Mouse (Mus musculus) forebrain, embryonic 15.5 days (tissue): ENCODE measurements around the gene Tnr. TPM values are rescaled to one million over a fixed set of nuclear protein-coding genes. Genes with fewer than 3 reads are reported as not detected.

Experiments used
- ATAC-seq: fragments of 200-750 bp; cut with Nextera tagmentation; replicated peaks from 2 replicates; pipeline ENCODE4 v1.8.0; 2017; ENCODE audit warnings: mild to moderate bottlenecking, moderate TSS enrichment, moderate library complexity
- H3K27ac ChIP-seq: fragments of 300-500 bp; sonication (generic); replicated peaks from 2 replicates; pipeline ENCODE4 v1.5.1; 2015; ENCODE audit warnings: mild to moderate bottlenecking, inconsistent platforms
- H3K27me3 ChIP-seq: fragments of 300-500 bp; sonication (generic); 2 replicates; pipeline ENCODE4 v1.6.1; 2015; ENCODE audit warnings: inconsistent platforms
- H3K36me3 ChIP-seq: fragments of 300-500 bp; sonication (generic); 2 replicates; pipeline ENCODE4 v1.6.1; 2015; ENCODE audit warnings: mild to moderate bottlenecking, inconsistent platforms
- H3K4me1 ChIP-seq: fragments of 300-500 bp; sonication (generic); 2 replicates; pipeline ENCODE4 v1.6.1; 2015; ENCODE audit warnings: inconsistent platforms
- H3K4me2 ChIP-seq: fragments of 300-500 bp; sonication (generic); replicated peaks from 2 replicates; pipeline ENCODE4 v1.6.1; 2015; ENCODE audit warnings: mild to moderate bottlenecking, inconsistent platforms
- H3K4me3 ChIP-seq: fragments of 300-500 bp; sonication (generic); 2 replicates; pipeline ENCODE4 v1.5.1; 2015; ENCODE audit warnings: mild to moderate bottlenecking, inconsistent platforms
- H3K9ac ChIP-seq: fragments of 300-500 bp; sonication (generic); replicated peaks from 2 replicates; pipeline ENCODE4 v1.6.1; 2015; ENCODE audit warnings: mild to moderate bottlenecking, inconsistent platforms
- H3K9me3 ChIP-seq: fragments of 300-500 bp; sonication (generic); 2 replicates; pipeline ENCODE4 v1.6.1; 2016; ENCODE audit warnings: inconsistent platforms
- WGBS: fragments of 180-500 bp; shearing (Covaris S2); methylation state at CpG from one replicate; pipeline ENCODE4 v1.1.7; 2015; ENCODE audit warnings: mixed read lengths; 5-methylcytosine and 5-hydroxymethylcytosine counted together
- polyA plus RNA-seq: library from polyadenylated mRNA; unstranded; fragments of >200 nt; fragmentation: Nextera tagmentation; extraction: Ambion mirVana; gene quantifications from 2 replicates; pipeline ENCODE4 v1.2.1, GENCODE M21; 2015

The Tnr gene
- 5.5 and 6.7 TPM in 2 replicates for polyA plus RNA-seq

DNA sequence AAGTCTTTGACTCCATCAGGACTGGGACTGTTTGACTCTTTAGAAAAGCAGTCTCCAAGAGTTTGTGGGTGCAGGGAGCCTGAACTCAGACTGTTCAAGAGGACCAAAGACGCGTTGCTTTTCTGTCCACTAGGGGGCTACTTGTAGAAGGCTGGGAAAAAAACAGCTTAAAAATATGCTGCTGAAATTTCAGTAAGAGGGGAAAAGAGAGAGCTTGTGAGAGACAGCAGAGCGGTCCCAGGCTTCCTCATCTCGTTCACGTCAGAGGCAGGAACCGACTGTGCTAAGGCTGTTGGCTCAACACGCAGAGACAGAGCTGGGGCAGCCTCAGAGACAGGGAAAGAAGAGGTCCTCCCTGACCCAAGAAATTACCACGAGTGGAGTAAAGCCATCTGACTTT is at the start of gene Tnr:
Tnr (plus strand) TSS at position 192 of the 400 bp plus-strand sequence.
- no peaks in the 10 kb centered on the region for H3K9me3 ChIP-seq
- peak within 1 kb of the TSS; percentile 56 for H3K9ac ChIP-seq
- WGBS, result 0% methylated on average over 8 of the region's 8 CpGs
- peaks cover 8% of the 10 kb centered on the region; the same call in 1 of the 2 replicates for H3K4me1 ChIP-seq
- peak within 1 kb of the TSS; percentile 49 for H3K4me3 ChIP-seq
- no peaks in the 10 kb centered on the region for H3K36me3 ChIP-seq
- 0 out of 2 replicates have a peak, but pooled peaks cover 5% of the 10 kb centered on the region for H3K27me3 ChIP-seq
- peak within 1 kb of the TSS; percentile 70 for H3K27ac ChIP-seq
- H3K4me2 ChIP-seq, result peak within 1 kb of the TSS; percentile 51
- ATAC-seq, result peak; percentile 92

DNA sequence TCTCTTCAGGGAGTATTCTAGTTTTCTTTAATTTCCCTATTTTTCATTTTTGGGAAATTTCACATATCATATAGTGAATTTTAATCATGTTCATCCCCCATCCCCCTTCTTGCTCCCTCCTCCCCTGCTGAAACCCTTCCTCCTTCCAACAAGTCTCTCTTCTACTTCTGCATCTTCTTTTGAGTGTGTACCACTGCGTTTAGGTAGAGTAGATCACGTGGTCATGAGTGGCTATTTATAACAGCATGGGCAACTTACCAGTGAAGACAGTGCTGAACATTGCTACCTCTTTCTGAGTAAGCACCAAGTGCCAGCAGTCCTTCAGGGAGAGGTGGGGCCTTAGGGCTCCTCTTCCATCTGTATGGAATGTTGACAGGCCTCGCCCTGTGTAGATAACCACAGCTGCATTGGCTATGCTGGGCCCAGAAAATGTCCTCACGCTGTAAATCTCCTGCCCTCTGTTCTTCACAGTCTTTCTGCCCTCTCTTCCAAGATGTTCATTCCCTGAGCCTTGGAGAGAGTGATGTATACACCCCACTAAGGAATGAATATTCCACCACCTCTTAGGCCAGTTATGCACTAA is 33.6 kb upstream of the Tnr start:
- no peak for ATAC-seq
- 91% methylated on average over 4 of the region's 4 CpGs for WGBS
- Histone ChIP-seq H3K4me1 (peaks cover 6% of the 10 kb centered on the region), H3K4me3 (no peak overlapping the region), H3K9ac (no peak overlapping the region), H3K27me3 (no peaks in the 10 kb centered on the region), H3K36me3 (no peaks in the 10 kb centered on the region), H3K4me2 (no peak overlapping the region), H3K27ac (no peak overlapping the region), H3K9me3 (no peaks in the 10 kb centered on the region)

DNA sequence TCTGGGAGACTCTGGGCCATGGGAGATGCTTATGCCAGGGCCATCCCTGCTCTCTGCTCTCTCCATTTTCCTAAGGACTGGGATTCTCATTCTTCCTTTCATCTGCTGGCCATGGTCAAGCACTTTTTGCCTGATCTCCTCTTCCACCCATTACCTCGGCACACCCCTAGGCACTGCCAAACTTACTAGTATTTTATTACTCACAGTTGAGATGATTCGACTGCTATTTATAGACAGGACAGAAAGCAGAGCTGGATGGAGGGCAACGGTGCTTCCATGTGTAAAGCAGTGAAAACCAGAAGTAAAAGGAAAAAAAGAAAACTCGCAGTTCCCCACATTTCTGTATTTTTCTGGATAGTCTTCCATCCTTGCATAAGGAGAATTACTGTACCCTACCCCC is 31.0 kb upstream of the Tnr start:
- Histone ChIP-seq H3K36me3 (no peaks in the 10 kb centered on the region), H3K27me3 (no peaks in the 10 kb centered on the region), H3K4me1 (peaks cover 6% of the 10 kb centered on the region), H3K9me3 (no peaks in the 10 kb centered on the region), H3K27ac (no peak overlapping the region), H3K4me2 (no peak overlapping the region), H3K4me3 (no peak overlapping the region), H3K9ac (no peak overlapping the region)
- WGBS, result 90% methylated on average over 4 of the region's 4 CpGs
- ATAC-seq, result no peak

DNA sequence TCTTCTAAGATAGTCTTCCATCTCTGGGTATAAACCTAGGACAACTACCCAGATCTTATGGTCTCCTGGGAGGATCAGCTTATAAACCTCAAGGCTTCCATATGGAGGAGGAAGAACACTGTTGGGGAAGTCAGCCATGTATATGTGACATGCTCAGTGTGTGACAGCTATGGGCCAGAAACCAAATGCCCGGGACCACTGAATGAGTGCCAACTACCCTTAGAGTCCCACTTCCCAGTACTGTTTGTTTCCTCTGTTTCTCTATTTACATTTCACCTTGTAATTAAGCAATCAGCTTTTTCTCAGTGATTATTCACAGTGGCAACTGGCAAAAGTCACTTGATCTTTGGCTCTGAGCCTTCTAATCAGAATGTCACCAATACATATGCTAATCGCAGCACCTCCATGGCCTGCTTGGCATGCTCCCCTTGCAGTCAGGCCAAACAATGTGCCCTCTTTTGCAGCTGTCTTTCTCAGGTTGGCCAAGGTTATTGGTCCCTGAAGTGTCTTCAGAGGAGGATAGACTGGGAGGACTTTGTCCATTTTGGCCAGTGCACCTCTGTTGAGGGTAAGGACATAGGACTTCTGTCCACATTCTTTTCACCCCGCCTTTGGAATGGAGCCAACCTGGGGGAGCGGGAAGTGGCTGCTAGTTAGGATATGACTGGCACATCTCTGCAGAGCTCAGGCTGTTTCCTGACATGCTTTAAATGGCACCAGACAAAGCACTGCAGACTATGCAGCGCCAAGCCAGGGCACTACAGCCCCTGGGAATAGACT is 29.7 kb upstream of the Tnr start:
- H3K4me1 ChIP-seq, result peaks cover 6% of the 10 kb centered on the region
- WGBS, result 48% methylated on average over 5 of the region's 5 CpGs
- no peaks in the 10 kb centered on the region for H3K36me3 ChIP-seq
- no peak overlapping the region for H3K4me2 ChIP-seq
- peak; percentile 78 for ATAC-seq
- H3K4me3 ChIP-seq, result no peak overlapping the region
- H3K9me3 ChIP-seq, result no peaks in the 10 kb centered on the region
- H3K27ac ChIP-seq, result no peak overlapping the region
- no peaks in the 10 kb centered on the region for H3K27me3 ChIP-seq
- no peak overlapping the region for H3K9ac ChIP-seq

DNA sequence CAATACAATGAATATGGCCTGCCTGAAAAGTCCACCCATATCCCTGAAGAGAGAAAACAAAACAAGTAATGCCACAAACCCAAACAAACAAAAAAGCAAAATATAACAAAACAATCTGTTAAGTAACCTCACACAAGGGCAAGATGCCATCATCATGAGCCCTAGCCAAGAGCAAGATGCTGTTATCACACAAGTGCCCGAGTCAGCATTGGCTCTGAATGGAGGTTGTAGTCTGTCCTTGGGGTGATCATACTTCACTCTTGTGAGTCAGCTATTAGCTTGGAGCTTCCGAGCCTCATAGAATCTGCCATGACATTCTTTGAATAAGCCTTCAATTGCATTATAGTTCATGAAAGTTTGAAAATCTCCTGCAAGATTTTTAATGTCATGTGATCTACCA is 25.3 kb upstream of the Tnr start:
- Histone ChIP-seq H3K9me3 (no peaks in the 10 kb centered on the region), H3K9ac (no peak overlapping the region), H3K27me3 (no peaks in the 10 kb centered on the region), H3K36me3 (no peaks in the 10 kb centered on the region), H3K4me3 (no peak overlapping the region), H3K4me2 (no peak overlapping the region), H3K27ac (no peak overlapping the region), H3K4me1 (peaks cover 6% of the 10 kb centered on the region)
- no peak for ATAC-seq
- WGBS, result 88% methylated on average over 2 of the region's 2 CpGs

DNA sequence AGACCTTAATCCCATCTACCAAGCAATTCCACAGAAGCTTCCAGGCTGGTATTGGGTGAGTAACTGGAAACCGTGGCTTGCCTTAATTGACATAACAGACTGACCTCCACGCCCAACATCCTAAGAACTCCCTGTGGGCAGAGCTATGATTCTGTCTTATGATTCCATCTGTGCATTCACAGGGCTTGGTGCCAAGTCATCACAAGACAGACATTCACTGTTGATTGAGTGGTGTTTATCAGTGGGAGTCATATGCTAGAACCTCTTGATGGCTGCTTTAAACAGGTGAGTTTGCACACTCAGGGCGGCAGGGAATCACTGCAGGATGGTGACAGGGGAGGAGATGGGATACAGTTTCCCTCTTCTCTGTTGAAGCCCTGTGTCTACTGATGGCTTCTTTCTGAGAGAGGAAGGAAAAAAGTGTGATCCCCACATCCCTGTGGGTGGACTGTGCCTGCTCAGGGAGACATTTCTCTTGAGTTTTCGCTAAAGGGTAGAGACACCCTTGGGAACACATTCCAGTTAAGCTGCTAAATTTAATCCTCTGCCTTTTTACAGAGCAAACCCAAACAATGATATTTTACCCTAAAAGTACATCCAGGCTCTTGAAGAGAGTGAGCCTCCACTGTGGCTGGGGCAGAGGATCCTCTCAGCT is 23.6 kb upstream of the Tnr start:
- H3K36me3 ChIP-seq, result no peaks in the 10 kb centered on the region
- 90% methylated on average over 4 of the region's 4 CpGs for WGBS
- no peak overlapping the region for H3K27ac ChIP-seq
- H3K4me2 ChIP-seq, result no peak overlapping the region
- H3K9me3 ChIP-seq, result no peaks in the 10 kb centered on the region
- no peaks in the 10 kb centered on the region for H3K4me1 ChIP-seq
- no peak for ATAC-seq
- H3K9ac ChIP-seq, result no peak overlapping the region
- H3K27me3 ChIP-seq, result no peaks in the 10 kb centered on the region
- H3K4me3 ChIP-seq, result no peak overlapping the region

DNA sequence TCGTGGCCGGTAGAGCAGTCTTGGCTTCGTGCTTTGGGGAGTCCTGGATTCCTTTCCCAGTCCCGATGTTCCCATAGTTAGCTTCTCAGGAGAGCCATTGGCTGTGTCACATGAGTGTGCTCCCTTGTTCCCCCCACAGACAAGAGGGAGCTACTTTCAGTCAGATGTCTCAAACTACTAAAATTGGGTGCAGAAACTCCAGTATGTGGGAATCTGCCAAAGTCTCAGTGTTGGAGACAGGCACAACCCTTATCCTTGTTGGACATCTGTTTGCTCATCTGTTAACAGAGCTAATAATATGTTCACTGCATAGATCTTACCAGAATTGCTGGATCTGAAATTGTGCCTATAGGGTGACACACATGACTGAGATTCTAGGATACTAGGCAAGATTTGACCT is 21.7 kb upstream of the Tnr start:
- Histone ChIP-seq H3K27ac (no peak overlapping the region), H3K4me3 (no peak overlapping the region), H3K27me3 (no peaks in the 10 kb centered on the region), H3K9me3 (no peaks in the 10 kb centered on the region), H3K4me1 (no peaks in the 10 kb centered on the region), H3K4me2 (no peak overlapping the region), H3K9ac (no peak overlapping the region), H3K36me3 (no peaks in the 10 kb centered on the region)
- WGBS, result 91% methylated on average over 4 of the region's 4 CpGs
- ATAC-seq, result no peak

DNA sequence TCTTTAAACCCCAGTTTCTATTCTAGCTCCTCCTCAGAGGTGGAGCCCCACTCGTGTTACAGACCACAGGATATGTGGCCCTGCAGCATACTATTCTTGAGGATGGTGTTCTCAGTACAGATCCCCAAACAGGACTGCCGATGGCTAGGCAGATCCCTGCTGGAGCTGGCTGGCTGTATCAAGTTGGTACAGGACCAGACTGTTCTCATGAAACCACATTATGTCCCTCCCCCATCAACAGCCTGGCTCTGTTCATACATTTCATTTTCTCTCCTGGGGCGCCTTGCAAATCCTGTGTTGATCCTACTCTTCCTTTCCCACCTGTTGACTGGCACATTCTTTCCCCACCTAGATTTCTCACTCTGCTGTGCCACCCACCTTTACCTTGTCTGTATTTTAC is 12.9 kb upstream of the Tnr start:
- no peak overlapping the region for H3K4me2 ChIP-seq
- no peak overlapping the region for H3K4me3 ChIP-seq
- WGBS, result 68% methylated on average over 3 of the region's 3 CpGs
- no peak overlapping the region for H3K27ac ChIP-seq
- H3K9me3 ChIP-seq, result no peaks in the 10 kb centered on the region
- H3K27me3 ChIP-seq, result no peaks in the 10 kb centered on the region
- H3K9ac ChIP-seq, result no peak overlapping the region
- no peak for ATAC-seq
- no peaks in the 10 kb centered on the region for H3K4me1 ChIP-seq
- no peaks in the 10 kb centered on the region for H3K36me3 ChIP-seq

DNA sequence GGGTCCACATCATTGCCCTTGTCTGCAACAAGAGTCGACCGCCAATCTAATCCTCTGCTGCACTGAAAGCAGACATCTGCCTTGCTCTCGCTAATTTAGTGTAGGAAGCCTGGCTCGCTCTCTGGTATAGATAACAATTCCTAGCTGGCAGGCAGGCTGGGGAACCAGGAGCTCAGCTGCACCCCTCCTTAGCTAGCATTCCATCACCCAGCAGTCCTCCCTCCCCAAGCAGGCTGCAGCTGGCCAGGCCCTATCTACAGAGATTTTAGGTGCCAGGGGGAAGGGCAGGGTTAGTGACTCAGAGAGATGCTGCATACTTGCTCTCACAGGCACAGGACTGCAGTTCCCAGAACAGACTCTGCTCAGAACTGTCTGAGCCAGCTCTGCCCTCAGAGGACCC is 5.9 kb upstream of the Tnr start:
- WGBS, result 30% methylated on average over 4 of the region's 4 CpGs
- peak; percentile 48 for ATAC-seq

DNA sequence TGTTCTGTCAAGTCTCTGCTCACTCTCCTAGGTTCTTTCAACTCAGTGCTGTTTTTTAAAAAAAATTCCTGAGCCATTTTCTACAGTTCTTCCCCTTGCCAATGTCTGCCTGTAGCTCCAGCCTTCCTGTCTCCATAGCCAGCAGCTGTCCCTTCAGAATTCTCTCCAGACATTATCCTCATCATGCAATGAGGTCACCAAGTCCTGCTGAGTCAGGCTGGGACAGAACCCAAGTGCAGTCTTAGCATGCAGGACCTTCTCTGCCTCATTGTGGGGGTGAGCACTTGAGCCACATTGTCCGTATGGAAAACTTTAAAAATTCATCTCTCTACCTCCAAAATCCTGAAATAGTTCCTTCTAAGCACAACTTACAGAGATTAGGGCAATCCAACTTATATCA is 4.4 kb upstream of the Tnr start:
- Histone ChIP-seq H3K9ac (no peak overlapping the region), H3K4me2 (no peak overlapping the region), H3K9me3 (no peaks in the 10 kb centered on the region), H3K27ac (no peak overlapping the region), H3K36me3 (no peaks in the 10 kb centered on the region), H3K4me1 (peaks cover under 1% of the 10 kb centered on the region; the same call in 1 of the 2 replicates), H3K4me3 (no peak overlapping the region), H3K27me3 (no peaks in the 10 kb centered on the region)
- ATAC-seq, result no peak
- 70% methylated on average over 1 of the region's 1 CpGs for WGBS

More for the DNA sequence above, 5.9 kb upstream of the Tnr start:
- H3K4me2 ChIP-seq, result no peak overlapping the region
- no peaks in the 10 kb centered on the region for H3K4me1 ChIP-seq
- no peak overlapping the region for H3K4me3 ChIP-seq
- no peaks in the 10 kb centered on the region for H3K36me3 ChIP-seq
- H3K9ac ChIP-seq, result no peak overlapping the region
- no peak overlapping the region for H3K27ac ChIP-seq
- H3K9me3 ChIP-seq, result no peaks in the 10 kb centered on the region
- no peaks in the 10 kb centered on the region for H3K27me3 ChIP-seq

DNA sequence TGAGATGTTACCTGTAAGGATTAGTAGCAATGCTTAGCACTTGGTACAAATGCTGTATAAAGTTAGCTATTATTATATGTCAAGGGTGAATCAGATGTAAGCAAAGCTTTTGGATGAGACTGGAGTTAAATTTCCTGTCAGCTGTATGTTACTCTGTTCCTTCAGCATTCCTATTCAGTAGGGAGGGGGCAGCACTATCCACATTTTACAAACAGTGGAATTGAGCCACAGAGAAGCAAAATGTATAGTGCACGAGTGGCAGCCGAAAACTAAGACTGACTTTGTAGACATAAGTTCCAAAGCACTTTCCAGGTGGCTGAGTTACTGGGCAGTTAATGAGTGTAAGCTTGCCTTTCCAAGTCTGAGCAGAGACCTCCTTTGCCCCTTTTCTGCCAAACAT is 500 bp upstream of the Tnr start:
- no peaks in the 10 kb centered on the region for H3K36me3 ChIP-seq
- 0 out of 2 replicates have a peak, but pooled peaks cover 5% of the 10 kb centered on the region for H3K27me3 ChIP-seq
- peaks cover 8% of the 10 kb centered on the region; the same call in 1 of the 2 replicates for H3K4me1 ChIP-seq
- no peak overlapping the region for H3K4me3 ChIP-seq
- ATAC-seq, result peak; percentile 41
- 49% methylated on average over 2 of the region's 2 CpGs for WGBS
- no peaks in the 10 kb centered on the region for H3K9me3 ChIP-seq
- H3K4me2 ChIP-seq, result no peak overlapping the region
- no peak overlapping the region for H3K9ac ChIP-seq
- H3K27ac ChIP-seq, result no peak overlapping the region

DNA sequence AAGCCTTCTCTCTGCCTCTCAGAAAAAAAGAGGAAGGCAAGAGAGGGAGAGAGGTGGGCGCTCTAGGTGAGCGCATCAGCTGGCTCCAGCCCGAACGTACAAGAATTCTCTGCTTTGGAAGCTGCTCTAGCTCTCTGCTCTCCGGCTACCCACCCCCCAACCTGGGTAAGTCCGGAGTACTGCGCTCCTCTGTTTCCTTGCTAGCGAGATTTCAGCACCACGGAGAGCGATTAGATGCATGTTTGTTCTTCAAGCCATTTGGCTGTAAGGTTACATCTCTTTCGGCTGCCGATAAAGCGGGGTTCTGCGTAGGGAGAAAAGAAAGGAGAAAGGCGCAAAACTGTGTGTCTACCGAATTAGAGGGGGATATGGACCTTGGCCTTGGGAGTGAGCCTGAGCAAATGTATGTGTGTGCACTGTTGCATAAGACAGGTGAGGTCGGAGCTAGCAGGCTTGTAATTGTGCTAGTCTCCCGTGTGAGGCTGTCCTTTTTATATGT is 531 bp downstream of the Tnr start:
- H3K36me3 ChIP-seq, result no peaks in the 10 kb centered on the region
- 0 out of 2 replicates have a peak, but pooled peaks cover 5% of the 10 kb centered on the region for H3K27me3 ChIP-seq
- WGBS, result under 1% methylated on average over 18 of the region's 18 CpGs
- H3K9me3 ChIP-seq, result no peaks in the 10 kb centered on the region
- peak; percentile 86 for ATAC-seq
- H3K4me2 ChIP-seq, result peak overlapping the region; percentile 51
- peaks cover 8% of the 10 kb centered on the region; the same call in 1 of the 2 replicates for H3K4me1 ChIP-seq
- H3K27ac ChIP-seq, result peak overlapping the region; percentile 70
- peak overlapping the region; percentile 56 for H3K9ac ChIP-seq
- peak overlapping the region; percentile 49 for H3K4me3 ChIP-seq
